Mouse (Mus musculus) bone marrow macrophage, adult 2 months (primary cell): ENCODE results near the gene Aco1. TPM values are rescaled to one million over a fixed set of nuclear protein-coding genes. Genes with fewer than 3 reads are reported as not detected.

Source experiments
- H3K27ac ChIP-seq: 2 replicates; pipeline ENCODE4 v1.5.1; 2012; ENCODE audit warnings: low read depth, low read length; ENCODE audit not compliant: insufficient read depth
- H3K4me1 ChIP-seq: 2 replicates; pipeline ENCODE4 v1.6.1; 2012; ENCODE audit warnings: low read length; ENCODE audit not compliant: control insufficient read depth, insufficient read depth
- H3K4me3 ChIP-seq: 2 replicates; pipeline ENCODE4 v1.5.1; 2012; ENCODE audit warnings: mild to moderate bottlenecking, low read length, moderate library complexity; ENCODE audit not compliant: insufficient read depth
- CTCF ChIP-seq: IDR thresholded peaks from 2 replicates; pipeline ENCODE4 v1.5.1; 2012; ENCODE audit warnings: low read depth, mild to moderate bottlenecking, low read length, moderate library complexity
- POLR2A ChIP-seq: IDR thresholded peaks from 2 replicates; pipeline ENCODE4 v1.6.1; 2012; ENCODE audit warnings: mild to moderate bottlenecking, low read depth, low read length, borderline replicate concordance
- polyA plus RNA-seq: library from polyadenylated mRNA; stranded (reverse); fragments of >200 nt; gene quantifications from 2 replicates; pipeline ENCODE4 v1.2.4, GENCODE M21; 2012; ENCODE audit not compliant: missing spikeins, insufficient read depth, insufficient read length

The Aco1 gene
- polyA plus RNA-seq, 1 experiment = 28.8 TPM

- Histone ChIP-seq H3K27ac (no peak overlapping the region), H3K4me1 (peaks cover 6% of the 10 kb centered on the region; the same call in 1 of the 2 replicates), H3K4me3 (no peak overlapping the region)
- TF ChIP-seq CTCF (no peak), POLR2A (no peak)
Observed at GRCm38 (mm10) chr4:40205231-40205903, 62.5 kb downstream of the Aco1 start.

GRCm38 (mm10) chr4:40207701-40208100, 64.8 kb downstream of the Aco1 start:
- TF ChIP-seq CTCF (no peak), POLR2A (no peak)
- Histone ChIP-seq H3K27ac (no peak overlapping the region), H3K4me3 (no peak overlapping the region), H3K4me1 (no peaks in the 10 kb centered on the region)

- Histone ChIP-seq H3K27ac (no peak overlapping the region), H3K4me1 (no peaks in the 10 kb centered on the region), H3K4me3 (no peak overlapping the region)
- TF ChIP-seq POLR2A (no peak), CTCF (no peak)
Observed at GRCm38 (mm10) chr4:40212177-40212576, 69.3 kb downstream of the Aco1 start.

GRCm38 (mm10) chr4:40217910-40218309, 75.0 kb downstream of the Aco1 start:
- no peak overlapping the region for H3K4me3 ChIP-seq
- TF ChIP-seq POLR2A (no peak), CTCF (no peak)
- no peaks in the 10 kb centered on the region for H3K4me1 ChIP-seq
- H3K27ac ChIP-seq = no peak overlapping the region

- Histone ChIP-seq H3K4me3 (no peak overlapping the region), H3K4me1 (no peaks in the 10 kb centered on the region)
- TF ChIP-seq CTCF = no peak
- no peak for TF ChIP-seq POLR2A
Observed at GRCm38 (mm10) chr4:40218382-40218781, 75.5 kb downstream of the Aco1 start.

GRCm38 (mm10) chr4:40220437-40220836, 77.6 kb downstream of the Aco1 start:
- H3K4me1 ChIP-seq = no peaks in the 10 kb centered on the region
- no peak overlapping the region for H3K27ac ChIP-seq
- H3K4me3 ChIP-seq = no peak overlapping the region
- TF ChIP-seq CTCF (no peak), POLR2A (no peak)

More at GRCm38 (mm10) chr4:40218382-40218781, 75.5 kb downstream of the Aco1 start:
- no peak overlapping the region for H3K27ac ChIP-seq

GRCm38 (mm10) chr4:40221004-40221760, 78.3 kb downstream of the Aco1 start:
- H3K4me3 ChIP-seq = no peak overlapping the region
- H3K27ac ChIP-seq = no peak overlapping the region
- H3K4me1 ChIP-seq = no peaks in the 10 kb centered on the region
- TF ChIP-seq POLR2A = no peak
- no peak for TF ChIP-seq CTCF

- Histone ChIP-seq H3K27ac (no peak overlapping the region), H3K4me1 (no peaks in the 10 kb centered on the region), H3K4me3 (no peak overlapping the region)
- TF ChIP-seq POLR2A (no peak), CTCF (no peak)
Observed at GRCm38 (mm10) chr4:40221876-40222585, 79.2 kb downstream of the Aco1 start.

GRCm38 (mm10) chr4:40226095-40226494, 83.2 kb downstream of the Aco1 start:
- no peaks in the 10 kb centered on the region for H3K4me1 ChIP-seq
- H3K27ac ChIP-seq = no peak overlapping the region
- H3K4me3 ChIP-seq = no peak overlapping the region
- no peak for TF ChIP-seq CTCF
- TF ChIP-seq POLR2A = no peak

GRCm38 (mm10) chr4:40227131-40227530, 84.2 kb downstream of the Aco1 start:
- Histone ChIP-seq H3K4me1 (no peaks in the 10 kb centered on the region), H3K27ac (no peak overlapping the region), H3K4me3 (no peak overlapping the region)
- TF ChIP-seq POLR2A (no peak), CTCF (no peak)
